Mouse (Mus musculus): ENCODE results near the gene Slco3a1.

DNA sequence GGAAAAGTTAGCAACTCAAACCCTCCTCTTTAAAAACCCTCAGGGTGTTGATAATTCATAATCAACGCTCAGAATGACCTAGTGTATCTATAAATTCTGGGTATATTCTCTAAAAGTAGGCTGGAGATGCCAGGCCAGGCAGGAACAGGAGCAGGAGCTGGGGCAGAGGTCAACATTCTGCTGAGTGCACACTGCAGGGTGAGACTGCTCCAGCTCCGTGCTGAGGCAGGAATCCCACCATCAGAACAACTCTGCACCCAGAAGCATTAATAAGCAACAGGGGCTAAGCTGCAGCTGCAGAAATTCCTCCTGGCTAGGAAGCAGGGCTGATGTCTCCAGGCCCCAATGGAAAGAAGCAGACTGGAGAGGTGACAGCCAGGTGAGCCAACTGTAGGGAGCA, 182.9 kb downstream of the Slco3a1 start:
- TF ChIP-seq MAFK (IDR thresholded peaks at IDR 0.05; ENCODE audit: insufficient read depth, low read depth, low read length): no peak
- TF ChIP-seq CHD2 (IDR thresholded peaks at IDR 0.05; ENCODE audit: low read depth, low read length): no peak
- no peak for TF ChIP-seq ZC3H11A (IDR thresholded peaks at IDR 0.05; ENCODE audit: borderline replicate concordance, low read depth, low read length)
